Mouse (Mus musculus) kidney, adult 18-20 months (tissue): ENCODE results near the gene Ing4.

Experiments
- DNase-seq: peaks from one replicate; pipeline ENCODE4 v3.0.0; 2021

The Ing4 gene

GRCm38 (mm10) chr6:125094843-125095242 lies 55.3 kb downstream of the Ing4 start:
- DNase-seq = no peak

- DNase-seq = peak; percentile 92
These were observed 56.1 kb downstream of the Ing4 start, which contains the start of gene Chd4 for GRCm38 (mm10) chr6:125095391-125096278. TSS of gene Chd4 (plus strand) at chr6:125095981.

GRCm38 (mm10) chr6:125096279-125096596 lies 56.7 kb downstream of the Ing4 start:
- DNase-seq = no peak

GRCm38 (mm10) chr6:125096597-125097345 lies 57.2 kb downstream of the Ing4 start:
- DNase-seq = peak; percentile 71

- DNase-seq = no peak
These were observed 57.8 kb downstream of the Ing4 start for GRCm38 (mm10) chr6:125097346-125097689.

GRCm38 (mm10) chr6:125097951-125098350 lies 58.4 kb downstream of the Ing4 start:
- DNase-seq = no peak

GRCm38 (mm10) chr6:125098513-125098912 lies 59.0 kb downstream of the Ing4 start:
- DNase-seq = no peak
